Comparison of ENCODE assay signal across 12 mouse cellular contexts in genomic region chr3:98379236-98379635, GRCm38 (mm10). TPM values are rescaled to one million over a fixed set of nuclear protein-coding genes. Genes with fewer than 3 reads are reported as not detected.
DNase-seq lines count a peak whose midpoint lies in the region; ATAC-seq lines count a peak whose summit lies in the region.
"Had no signal": no experiment of that assay in that cellular context is flagged by ENCODE, and none has a peak within 500 bp of the region (broad histone marks: within the 10 kb centered on the region; RNA-seq: fewer than 3 reads in every experiment).

No protein-coding gene starts in this region.

- no peaks in the 10 kb centered on the region for H3K9me3 ChIP-seq in kidney, embryonic 14.5 days (ENCODE audit: control insufficient read depth, low read length)
- H3K9me3 ChIP-seq: intestine, embryonic 15.5 days; liver, embryonic 13.5 days had no signal

- intact Hi-C loops in left cerebral cortex, postnatal 14 days (cut with DNase I): no loop called here

- ATAC-seq in kidney, embryonic 14.5 days (ENCODE audit: low FRiP score, low TSS enrichment): peak; percentile 37; the same call in 1 of the 2 replicates
- ATAC-seq: intestine, embryonic 15.5 days had no signal

- H3K9ac ChIP-seq in kidney, embryonic 14.5 days (ENCODE audit: low read depth, low read length): no peak overlapping the region
- H3K9ac ChIP-seq: intestine, embryonic 15.5 days; liver, embryonic 13.5 days had no signal

- H3K36me3 ChIP-seq in kidney, embryonic 14.5 days (ENCODE audit: control insufficient read depth, insufficient read depth, low read length): no peaks in the 10 kb centered on the region
- H3K36me3 ChIP-seq: intestine, embryonic 15.5 days; liver, embryonic 13.5 days had no signal

- H3K27me3 ChIP-seq in kidney, embryonic 14.5 days (ENCODE audit: control insufficient read depth, insufficient read depth, low read length): no peaks in the 10 kb centered on the region
- H3K27me3 ChIP-seq: intestine, embryonic 15.5 days had no signal

- peak; percentile 40 for DNase-seq in lung, postnatal 36 days
- no peak for DNase-seq in lung, postnatal 4 days
- peak; percentile 41 to 53 for DNase-seq in adrenal gland, postnatal 36 days
- DNase-seq in left cerebral cortex, postnatal 14 days (ENCODE audit: low spot score in 2 of 2): no peak
- no peak for DNase-seq in ovary, postnatal 36 days (ENCODE audit: low spot score)
- no peak for DNase-seq in urinary bladder, adult 18-20 months (ENCODE audit: low spot score in 2 of 2)
- DNase-seq: liver, embryonic 13.5 days; right cerebral cortex, adult 18-20 months had no signal

- no peak overlapping the region for H3K4me2 ChIP-seq in kidney, embryonic 14.5 days (replicated peaks; ENCODE audit: low read depth, low read length)
- H3K4me2 ChIP-seq: intestine, embryonic 15.5 days; liver, embryonic 13.5 days had no signal

- H3K4me1 ChIP-seq in kidney, embryonic 14.5 days (ENCODE audit: control insufficient read depth, insufficient read depth, low read length): peaks cover 18% of the 10 kb centered on the region

- H3K4me3 ChIP-seq in kidney, embryonic 14.5 days (ENCODE audit: low read length): no peak overlapping the region
- H3K4me3 ChIP-seq: intestine, embryonic 15.5 days; liver, embryonic 13.5 days had no signal

- no peak overlapping the region for H3K27ac ChIP-seq in kidney, embryonic 14.5 days (ENCODE audit: low read depth, low read length)
- H3K27ac ChIP-seq: intestine, embryonic 15.5 days; liver, embryonic 13.5 days had no signal

- WGBS in kidney, embryonic 14.5 days: 3% methylated on average over 7 of the region's 7 CpGs

RNA-seq across cellular contexts. Expression of gene Zfp697, which starts 3.0 kb away (rescaled TPM):
- 1 to 10 TPM; 5.1 to 5.8 TPM for total RNA-seq in adrenal gland, postnatal 36 days (2021)
- 18.0 and 21.5 TPM in 2 replicates for polyA plus RNA-seq in kidney, embryonic 14.5 days (2014; fragmentation: Nextera tagmentation; extraction: Ambion mirVana)
- total RNA-seq in left cerebral cortex, postnatal 14 days (2021): 10 to 100 TPM; 37.7 to 40.4 TPM
- total RNA-seq: CH12.LX; megakaryocyte-erythroid progenitor cell, adult 5-6 weeks had no signal

RNA-seq across cellular contexts. Expression of gene Phgdh, which starts 39.4 kb away (rescaled TPM):
- total RNA-seq in adrenal gland, postnatal 36 days (2021): 10 to 100 TPM; 14.7 to 16.0 TPM
- 424 and 494 TPM in 2 replicates for polyA plus RNA-seq in kidney, embryonic 14.5 days (2014; fragmentation: Nextera tagmentation; extraction: Ambion mirVana)
- total RNA-seq in left cerebral cortex, postnatal 14 days (2021): 10 to 100 TPM; 52.4 to 60.3 TPM

Comparison
In these comparisons a context has a peak if more than half of its experiments do, and no peak if none do; other contexts are left out.
1. DNase-seq: peak in lung, postnatal 36 days (single experiment) and adrenal gland, postnatal 36 days (2 of 2); none in lung, postnatal 4 days (0 of 2), left cerebral cortex, postnatal 14 days (0 of 2), ovary, postnatal 36 days (single experiment) and urinary bladder, adult 18-20 months (0 of 2).
2. RNA of gene Zfp697, which starts 3.0 kb away (total RNA-seq): 37.7 to 40.4 TPM in left cerebral cortex, postnatal 14 days; 5.1 to 5.8 TPM in adrenal gland, postnatal 36 days; every median in the first group is over 4 times any median in the second.